Mouse (Mus musculus): ENCODE measurements around the gene Oasl1.
A peak's percentile ranks its signal among the peaks of the same experiment; 100 is the strongest.
"Not testable (repeated sequence)": the region's sequence is repeated elsewhere in the genome, so short reads cannot be mapped to it uniquely, and the experiment has no call there.

Gene Oasl1

DNA sequence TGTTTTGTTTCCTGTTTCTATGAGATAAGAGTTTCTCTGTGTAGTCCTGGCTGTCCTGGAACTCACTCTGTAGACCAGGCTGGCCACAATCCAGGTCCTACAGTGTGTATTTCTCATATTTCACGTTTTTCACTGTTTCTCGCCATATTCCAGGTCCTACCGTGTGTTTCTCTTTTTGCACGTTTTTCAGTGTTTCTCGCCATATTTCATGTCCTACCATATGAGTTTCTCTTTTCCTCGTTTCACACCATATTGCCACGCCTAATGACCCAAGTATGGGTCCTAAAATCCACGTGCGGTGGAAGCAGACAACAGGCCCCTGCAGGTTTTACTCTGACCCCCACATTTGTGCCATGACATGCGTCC, 691 bp upstream of the Oasl1 start:
- ATAC-seq (ENCODE audit: insufficient number of reproducible peaks, low FRiP score, low TSS enrichment) = peak; percentile 74; the same call in 1 of the 2 replicates

DNA sequence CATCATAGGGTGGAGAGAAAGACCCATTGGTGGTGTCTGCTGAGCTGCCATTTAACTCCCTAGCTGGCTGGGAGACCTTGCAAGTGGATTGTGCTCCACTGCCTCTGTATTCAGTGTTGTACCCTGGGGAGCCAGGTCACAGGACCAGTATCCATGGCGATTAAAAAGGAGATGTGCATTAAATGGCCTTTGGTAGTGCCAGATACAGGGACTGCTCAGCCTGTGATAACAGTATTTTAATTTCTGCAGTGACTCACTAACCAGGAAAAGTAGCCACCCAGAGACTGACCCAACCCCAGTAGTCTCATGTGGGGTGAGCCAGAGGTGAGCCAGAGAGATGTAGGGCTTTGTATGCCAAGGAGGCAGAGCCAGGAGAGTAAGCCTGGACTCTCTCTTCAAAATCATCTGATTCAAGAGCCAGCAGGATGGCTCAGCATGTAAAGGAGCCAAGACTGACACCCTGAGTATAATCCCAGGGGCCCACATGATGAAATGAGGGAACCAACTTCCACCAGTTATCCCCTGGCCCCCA, 3.2 kb downstream of the Oasl1 start:
- ATAC-seq (ENCODE audit: insufficient number of reproducible peaks, low FRiP score, low TSS enrichment) = no peak

DNA sequence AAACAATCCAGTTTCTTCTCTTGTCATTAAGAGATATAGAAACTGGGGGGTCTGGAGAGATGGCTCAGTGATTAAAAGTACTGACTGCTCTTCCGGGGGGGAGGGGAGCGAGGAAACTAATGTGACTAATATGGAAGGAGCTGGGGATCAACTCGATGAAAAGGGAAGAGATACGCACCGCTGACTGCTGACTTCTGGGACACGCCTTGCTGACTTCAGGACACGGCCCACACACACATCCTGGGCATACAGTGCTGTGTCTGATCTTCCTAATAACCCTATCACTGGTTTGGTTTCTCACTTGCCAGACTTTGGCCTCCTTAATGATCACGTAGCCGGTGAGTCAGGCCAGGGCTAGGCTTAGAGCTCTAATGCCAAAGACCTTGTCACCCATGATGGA, 3.7 kb downstream of the Oasl1 start:
- no peak for ATAC-seq (ENCODE audit: insufficient number of reproducible peaks, low FRiP score, low TSS enrichment)

DNA sequence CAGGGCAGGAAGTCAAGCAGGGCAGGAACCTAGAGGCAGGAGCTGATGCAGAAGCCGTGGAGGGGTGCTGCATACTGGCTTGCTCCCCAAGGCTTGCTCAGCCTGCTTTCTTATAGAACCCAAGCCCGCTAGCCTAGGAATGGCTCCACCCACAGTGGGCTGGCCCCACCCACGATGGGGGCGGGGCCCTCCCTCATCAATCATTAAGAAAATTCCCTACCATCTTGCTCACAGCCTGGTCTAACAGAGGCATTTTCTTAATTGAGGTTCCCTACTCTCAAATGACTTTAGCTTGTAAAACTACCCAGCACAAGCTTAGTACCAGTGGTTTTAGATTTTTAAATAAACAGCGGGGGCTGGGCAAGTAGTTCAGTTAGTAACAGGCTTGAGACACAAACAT, 8.6 kb downstream of the Oasl1 start:
- ATAC-seq (ENCODE audit: insufficient number of reproducible peaks, low FRiP score, low TSS enrichment) = no peak

DNA sequence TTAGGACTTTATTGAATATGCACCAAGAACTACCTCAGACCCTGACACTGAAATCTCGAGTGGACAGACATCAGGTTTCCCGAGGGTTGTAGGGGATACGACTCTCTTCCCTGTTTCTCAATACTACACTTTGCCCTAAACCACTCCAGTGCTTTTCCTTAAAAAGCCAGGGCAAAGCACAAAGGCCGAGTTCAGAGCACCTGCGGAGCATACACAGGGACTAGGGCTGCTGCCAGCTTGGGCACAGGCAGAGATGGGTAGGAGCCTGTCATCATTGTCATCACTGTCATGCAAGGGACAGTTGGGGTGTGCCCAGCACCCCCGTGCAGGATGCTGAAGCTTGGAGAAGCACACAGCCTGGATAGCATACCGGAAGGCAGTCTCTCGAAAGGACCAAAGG, 10.2 kb downstream of the Oasl1 start:
- ATAC-seq (ENCODE audit: insufficient number of reproducible peaks, low FRiP score, low TSS enrichment) = no peak

DNA sequence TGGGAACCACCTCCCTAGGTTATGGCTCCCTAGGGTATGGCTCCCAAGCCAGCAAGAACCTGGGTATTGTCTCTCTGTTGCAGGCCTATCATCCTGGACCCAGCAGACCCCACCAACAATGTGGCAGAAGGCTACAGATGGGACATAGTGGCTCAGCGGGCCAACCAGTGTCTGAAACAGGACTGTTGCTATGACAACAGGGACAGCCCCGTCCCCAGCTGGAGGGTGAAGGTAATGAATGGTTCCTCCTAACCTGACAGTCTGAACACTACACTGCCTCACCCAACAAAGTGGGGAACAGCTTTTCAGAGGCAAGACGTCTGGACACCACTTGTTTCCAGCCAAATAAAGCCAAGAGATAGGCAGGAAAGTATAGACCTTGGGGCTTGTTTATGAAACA, 12.8 kb downstream of the Oasl1 start:
- no peak for ATAC-seq (ENCODE audit: insufficient number of reproducible peaks, low FRiP score, low TSS enrichment)

DNA sequence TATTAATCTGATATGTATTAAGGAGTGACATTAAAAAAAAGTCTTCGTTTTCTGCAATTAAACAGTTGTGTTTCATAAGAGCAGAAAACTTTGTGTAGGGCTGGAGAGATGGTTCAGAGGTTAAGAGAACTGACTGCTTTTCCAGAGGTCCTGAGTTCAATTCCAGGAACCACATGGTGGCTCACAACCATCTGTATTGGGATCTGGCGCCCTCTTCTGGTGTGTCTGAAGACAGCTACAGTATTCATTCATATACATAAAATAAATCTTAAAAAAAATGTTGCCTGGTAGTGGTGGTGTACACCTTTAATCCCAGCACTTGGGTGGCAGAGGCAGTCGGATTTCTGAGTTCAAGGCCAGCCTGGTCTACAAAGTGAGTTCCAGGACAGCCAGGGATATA, 18.1 kb downstream of the Oasl1 start:
- ATAC-seq (ENCODE audit: insufficient number of reproducible peaks, low FRiP score, low TSS enrichment) = not testable (repeated sequence)

DNA sequence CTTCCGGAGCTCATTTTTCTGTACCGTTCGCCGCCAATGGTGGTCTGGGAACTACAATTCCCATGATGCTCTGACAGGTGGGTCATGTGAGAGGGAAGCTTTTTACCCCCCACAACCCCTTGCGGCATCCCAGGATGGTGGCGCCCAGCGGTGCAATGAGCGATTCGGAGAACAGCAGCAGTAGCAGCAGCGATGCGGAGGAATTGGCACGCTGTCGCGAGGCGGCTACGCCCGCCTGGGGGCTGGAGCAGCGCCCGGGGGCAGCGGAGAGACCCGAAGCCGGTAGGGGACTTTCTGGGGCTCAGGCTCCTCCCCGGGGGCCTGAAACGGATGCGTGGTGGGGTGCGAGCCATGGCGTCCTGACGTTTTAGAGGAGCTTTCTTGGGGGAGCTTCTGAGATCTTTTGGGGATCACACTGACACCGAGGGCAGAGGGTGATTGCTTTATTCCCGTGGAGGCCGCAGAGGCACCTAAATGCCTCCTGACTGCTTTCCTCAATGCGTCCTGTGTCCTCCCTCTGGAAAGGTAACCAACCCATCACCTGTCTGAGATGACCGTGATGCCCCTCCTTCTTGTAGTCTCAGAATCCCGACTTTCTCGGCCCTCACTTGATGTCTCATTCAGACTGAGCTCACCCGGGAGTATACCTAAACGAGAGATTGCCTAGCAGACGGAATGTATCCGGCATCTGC, 19.2 kb downstream of the Oasl1 start, which contains the start of gene 2210016L21Rik:
Gene 2210016L21Rik (plus strand): TSS at position 85 of the 692 bp plus-strand sequence.
- ATAC-seq (ENCODE audit: insufficient number of reproducible peaks, low FRiP score, low TSS enrichment) = peak; percentile 92; the same call in 1 of the 2 replicates

DNA sequence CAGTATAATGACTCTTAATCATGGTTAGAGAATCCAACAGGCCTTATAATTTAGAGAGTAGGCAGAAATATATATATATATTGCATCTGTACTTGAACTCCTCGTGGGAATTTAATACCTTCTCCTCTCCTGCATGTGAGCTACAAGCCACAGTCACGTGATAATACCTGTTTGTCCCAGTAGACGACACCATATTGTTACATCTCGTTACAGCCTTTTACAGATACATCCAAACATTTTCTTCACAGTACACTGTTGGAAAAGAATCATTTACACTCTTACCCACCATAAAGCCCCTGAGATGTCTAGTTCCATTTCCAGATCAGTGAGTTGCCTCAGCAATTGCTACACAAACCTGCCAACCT, 19.7 kb downstream of the Oasl1 start:
- ATAC-seq (ENCODE audit: insufficient number of reproducible peaks, low FRiP score, low TSS enrichment) = no peak

DNA sequence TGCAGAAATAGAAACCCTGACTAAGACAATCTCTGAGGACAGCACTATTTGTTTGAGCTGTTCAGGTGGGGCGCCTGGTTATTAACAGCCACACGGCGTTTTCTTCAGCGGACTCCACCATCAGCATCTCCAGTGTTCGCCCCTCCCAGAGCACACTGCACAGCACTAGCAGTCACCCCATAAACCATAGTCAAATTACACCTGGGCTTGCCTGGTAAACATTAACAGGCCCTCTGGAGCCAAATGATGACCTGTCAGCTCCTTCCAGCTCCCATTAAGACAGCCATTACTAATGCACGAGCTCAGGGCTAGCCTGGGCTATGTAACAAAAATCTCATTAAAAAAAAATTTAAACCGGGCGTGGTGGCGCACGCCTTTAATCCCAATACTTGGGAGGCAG, 22.0 kb downstream of the Oasl1 start:
- no peak for ATAC-seq (ENCODE audit: insufficient number of reproducible peaks, low FRiP score, low TSS enrichment)

DNA sequence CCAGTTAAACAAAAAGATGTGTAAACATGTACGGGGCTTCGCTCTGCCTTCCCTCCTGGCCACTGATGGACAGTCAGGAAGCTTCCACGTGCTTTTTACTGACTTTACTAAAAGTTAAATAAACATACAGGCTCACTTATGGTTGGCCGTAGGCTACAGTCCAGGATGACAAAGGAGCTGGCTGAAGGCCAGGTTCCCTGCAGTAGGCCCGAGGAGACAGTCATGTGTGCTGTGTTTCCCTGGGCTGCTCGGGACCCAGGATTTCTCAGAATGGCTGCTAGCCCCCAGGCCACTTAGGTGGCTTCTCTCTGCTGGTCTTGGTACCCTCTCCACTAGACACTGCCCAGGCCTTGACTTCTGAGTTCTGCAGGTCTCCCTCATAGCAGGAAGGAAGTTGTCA, 25.9 kb downstream of the Oasl1 start:
- ATAC-seq (ENCODE audit: insufficient number of reproducible peaks, low FRiP score, low TSS enrichment) = 0 out of 2 replicates have a peak, but pooled peaks have one; percentile 16

DNA sequence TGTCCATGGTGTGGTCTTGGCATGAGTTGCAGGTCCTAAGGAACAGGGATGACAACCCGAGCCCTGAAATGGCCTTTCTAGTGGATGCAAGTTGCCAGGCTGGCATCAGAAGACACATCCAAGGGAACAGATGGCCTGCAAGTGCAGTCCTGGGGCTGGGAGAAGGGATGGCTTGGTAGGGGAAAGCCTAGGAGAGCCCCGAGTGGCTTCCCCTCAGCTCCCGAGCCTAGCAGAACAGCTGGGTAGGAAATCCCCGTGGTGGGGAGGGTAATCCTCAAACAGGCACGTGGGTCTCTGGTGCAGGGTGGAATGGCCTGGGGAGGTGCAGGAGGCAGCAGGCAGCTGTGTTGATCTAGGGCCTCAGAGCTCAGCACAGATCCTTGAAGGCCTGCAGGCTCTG, 26.3 kb downstream of the Oasl1 start:
- 0 out of 2 replicates have a peak, but pooled peaks have one; percentile 17 for ATAC-seq (ENCODE audit: insufficient number of reproducible peaks, low FRiP score, low TSS enrichment)

DNA sequence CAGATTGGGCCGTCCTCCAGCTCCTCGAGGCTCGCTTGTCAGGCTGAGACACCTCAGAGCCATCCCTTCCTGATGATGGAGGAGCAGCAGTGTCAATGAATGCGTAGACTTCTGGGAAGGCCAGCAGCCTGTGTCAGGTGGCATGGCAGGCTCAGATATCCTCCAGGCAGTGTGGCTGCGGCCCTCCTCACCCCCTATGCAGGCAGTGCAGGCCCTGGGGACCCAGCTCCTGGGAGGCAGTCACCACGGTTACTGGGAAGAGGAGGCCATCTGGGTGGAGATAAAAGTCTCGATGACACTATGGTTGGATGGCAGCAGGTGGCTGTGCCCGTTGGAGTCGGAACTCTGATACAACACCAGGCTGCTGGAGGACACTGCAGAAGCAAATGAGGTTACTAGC, 26.8 kb downstream of the Oasl1 start:
- no peak for ATAC-seq (ENCODE audit: insufficient number of reproducible peaks, low FRiP score, low TSS enrichment)

DNA sequence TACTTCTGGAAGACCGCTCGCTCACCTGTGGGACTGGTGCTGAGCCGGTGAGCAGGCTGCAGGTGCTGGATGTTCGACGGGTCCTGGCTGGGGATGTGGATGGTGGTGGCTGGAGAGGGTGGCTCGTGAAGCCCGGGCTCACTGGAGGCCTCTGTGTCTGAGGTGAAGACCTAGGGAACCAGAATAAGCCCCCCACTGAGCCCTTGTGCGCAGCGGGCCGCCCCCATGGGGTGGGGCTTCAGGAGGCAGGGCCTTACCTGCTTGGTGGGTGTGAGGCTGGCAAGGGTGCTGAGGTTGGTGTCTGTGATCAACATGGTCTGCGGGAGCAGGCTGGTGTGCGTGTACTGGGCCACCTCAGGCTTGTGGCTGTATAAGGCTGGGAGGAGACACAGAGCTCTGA, 27.6 kb downstream of the Oasl1 start:
- no peak for ATAC-seq (ENCODE audit: insufficient number of reproducible peaks, low FRiP score, low TSS enrichment)

DNA sequence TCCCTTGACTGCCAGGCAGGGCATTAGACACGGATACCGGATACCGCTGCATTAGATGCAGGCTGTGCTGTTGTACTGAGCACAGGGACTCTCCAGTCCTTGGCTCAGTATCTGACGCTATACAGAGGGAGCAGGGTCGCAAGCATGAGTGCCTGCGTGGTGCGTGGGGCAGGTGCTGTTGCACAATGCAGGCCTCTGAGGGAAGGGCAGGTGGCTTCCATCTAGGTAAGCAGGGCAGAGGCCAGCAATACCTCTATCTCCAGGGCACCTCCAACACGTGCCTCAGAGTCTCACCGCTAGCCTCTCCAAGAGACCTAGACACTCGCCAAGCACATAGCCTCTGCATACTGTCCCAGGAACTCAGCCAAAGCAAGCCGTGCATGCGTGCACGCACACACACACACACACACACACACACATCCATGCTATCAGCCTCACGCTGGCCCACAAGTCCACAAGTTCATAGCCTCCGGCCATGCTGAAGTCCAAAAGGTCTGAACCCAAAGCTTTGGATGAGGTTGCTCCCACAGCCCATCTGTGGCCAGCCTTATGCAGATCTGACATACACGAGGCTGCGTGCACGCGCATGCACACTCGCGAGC, 28.3 kb downstream of the Oasl1 start:
- ATAC-seq (ENCODE audit: insufficient number of reproducible peaks, low FRiP score, low TSS enrichment) = no peak

DNA sequence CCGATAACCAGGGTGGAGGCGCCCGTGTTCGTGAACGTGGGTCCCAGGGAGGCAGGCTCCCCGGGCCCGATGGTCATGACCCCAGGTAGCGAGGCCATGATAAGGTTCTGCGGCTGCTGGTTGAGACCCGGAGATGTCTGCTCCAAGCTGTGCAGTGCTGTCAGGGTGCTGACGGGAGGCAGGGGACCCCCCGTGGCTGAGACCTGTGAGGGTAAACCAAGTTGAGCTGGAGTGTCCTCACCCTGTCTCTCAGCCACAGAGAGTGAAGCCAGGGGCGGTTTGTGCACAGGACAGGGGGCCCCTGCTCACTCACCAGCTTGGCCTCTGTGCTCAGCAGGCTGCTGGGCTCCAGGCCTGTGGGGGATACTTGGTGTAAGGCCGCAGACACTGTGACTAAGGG, 30.3 kb downstream of the Oasl1 start:
- no peak for ATAC-seq (ENCODE audit: insufficient number of reproducible peaks, low FRiP score, low TSS enrichment)

DNA sequence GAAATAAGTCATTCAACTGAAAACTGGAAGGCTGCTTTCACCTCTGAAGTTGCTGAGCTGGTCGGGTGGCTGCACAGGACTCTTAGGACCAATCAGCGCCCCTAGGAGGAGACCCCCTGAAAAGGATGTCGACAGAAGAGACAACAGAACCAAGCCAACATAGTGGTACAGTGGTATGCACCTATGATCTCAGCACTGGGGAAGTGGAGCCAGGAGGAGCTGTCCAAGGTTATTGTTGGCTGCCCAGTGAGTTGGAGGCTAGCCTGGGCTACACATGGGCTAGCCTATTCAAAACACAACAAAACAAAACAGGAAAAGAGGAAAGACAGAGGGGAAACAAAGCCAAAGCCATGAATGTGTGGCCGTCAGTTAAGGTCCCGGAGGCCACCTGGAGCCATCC, 35.0 kb downstream of the Oasl1 start:
- no peak for ATAC-seq (ENCODE audit: insufficient number of reproducible peaks, low FRiP score, low TSS enrichment)

DNA sequence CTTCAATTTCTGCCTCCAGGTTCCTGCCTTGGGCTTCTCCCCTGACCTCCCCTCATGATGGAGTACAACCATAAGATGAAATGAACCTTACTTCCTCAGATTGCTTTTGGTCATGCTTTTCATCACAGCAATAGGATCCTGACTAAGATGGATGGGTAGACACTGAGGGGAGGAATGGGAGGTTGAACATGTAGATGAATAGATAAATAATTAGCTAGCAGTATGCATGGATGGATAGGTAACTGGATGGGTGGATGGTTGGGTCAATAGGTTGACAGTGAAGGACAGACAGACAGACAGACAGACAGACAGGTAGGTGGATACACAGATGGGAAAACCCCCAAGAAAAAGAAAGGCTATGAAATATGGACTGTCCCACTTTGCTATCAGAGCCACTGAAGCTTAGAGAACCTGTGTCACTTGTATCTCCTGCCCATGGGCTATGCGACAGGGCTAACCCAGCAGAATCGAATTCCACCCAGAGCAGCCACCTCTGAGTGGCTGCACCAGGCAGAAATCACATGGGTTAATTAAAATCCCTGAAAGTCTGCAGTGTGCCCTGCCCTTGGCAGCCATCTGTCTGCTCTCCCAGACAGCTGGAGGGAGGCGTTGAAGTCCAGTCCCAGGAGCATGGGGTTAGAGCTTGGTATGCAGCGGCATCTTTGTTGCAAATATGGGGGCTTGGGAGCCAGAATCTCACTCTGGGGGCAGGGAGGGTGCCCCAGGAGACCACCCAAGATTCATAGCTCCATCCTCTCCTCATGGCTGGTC, 38.7 kb downstream of the Oasl1 start:
- no peak for ATAC-seq (ENCODE audit: insufficient number of reproducible peaks, low FRiP score, low TSS enrichment)

DNA sequence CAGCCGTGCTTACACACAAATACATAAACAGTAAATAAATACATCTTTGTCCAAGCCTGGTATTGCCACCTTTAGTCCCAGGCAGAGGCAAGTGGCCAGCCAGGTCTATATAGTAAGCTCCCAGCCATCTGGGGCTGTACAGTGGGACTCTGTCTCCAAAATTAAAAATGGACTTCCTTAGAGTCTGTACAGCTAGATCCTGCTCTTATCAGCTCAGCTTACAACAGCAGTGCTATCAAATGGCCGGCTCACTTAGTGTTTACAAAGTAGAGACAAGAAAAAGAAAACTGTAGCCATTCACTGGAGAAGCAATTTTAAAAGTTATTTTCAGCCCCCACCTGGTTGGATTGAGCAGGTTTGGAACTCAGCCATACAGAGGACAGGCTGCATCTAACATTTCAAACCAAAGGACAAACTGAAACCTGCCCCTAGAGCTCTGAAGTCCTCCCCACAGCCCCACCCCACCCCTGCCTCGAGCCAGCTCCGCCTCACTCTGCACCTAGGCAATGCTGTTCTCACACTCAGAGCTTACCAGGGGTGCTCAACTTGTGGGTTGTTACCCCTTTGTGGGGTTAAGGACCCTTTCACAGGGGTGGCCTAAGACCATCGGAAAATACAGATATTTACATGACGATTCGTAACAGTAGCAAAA, 41.4 kb downstream of the Oasl1 start:
- ATAC-seq (ENCODE audit: insufficient number of reproducible peaks, low FRiP score, low TSS enrichment) = no peak

DNA sequence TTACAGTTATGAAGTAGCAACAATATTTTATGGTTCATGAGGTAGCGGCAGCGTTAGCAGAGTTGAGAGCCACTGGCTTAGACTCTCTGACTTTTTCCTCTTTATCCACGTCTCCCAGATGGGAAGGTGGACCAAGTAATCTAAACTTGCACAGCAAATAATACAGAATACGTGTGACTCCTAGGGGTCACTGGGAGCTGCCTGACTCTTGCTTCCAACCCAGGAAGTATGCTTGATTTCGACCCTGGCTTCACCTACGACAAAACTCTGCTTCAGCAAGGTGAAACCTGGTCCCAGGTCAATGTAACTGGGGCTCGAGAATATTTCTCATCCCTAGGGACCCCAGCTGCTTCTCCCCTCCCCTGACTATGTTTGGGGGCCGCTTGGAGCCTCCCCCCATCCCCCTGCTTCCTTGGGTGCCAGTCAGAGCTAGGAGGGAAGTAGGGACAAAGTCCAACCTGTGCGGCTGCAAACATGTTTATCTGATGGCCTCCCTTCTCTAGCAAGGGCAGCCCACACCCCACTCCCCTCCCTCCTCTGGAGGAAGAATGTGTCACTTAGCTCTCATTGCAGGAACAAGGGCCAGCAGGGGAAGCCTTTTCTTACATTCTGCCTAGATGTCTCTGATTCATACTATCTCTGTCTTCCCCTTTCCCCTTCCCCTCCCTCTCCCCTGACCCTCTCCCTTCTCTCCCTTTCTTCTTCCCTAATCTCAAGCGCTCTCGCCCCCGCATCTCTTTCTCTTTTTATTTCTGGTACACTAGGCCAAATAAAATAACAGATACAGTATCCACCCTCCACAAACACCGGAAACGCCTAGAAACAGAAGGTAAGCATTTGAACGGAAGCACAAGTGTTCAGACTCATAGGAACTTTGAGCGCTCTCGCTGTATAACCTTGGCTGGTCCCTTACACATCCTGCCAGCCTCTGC, 42.2 kb downstream of the Oasl1 start:
- ATAC-seq (ENCODE audit: insufficient number of reproducible peaks, low FRiP score, low TSS enrichment) = no peak

All from cerebellum, adult (tissue).